Mouse (Mus musculus): ENCODE data around the gene Bri3. TPM values are rescaled to one million over a fixed set of nuclear protein-coding genes. Genes with fewer than 3 reads are reported as not detected.

The Bri3 gene
- polyA plus RNA-seq, 1 experiment from 2014 or later: 139 TPM

DNA sequence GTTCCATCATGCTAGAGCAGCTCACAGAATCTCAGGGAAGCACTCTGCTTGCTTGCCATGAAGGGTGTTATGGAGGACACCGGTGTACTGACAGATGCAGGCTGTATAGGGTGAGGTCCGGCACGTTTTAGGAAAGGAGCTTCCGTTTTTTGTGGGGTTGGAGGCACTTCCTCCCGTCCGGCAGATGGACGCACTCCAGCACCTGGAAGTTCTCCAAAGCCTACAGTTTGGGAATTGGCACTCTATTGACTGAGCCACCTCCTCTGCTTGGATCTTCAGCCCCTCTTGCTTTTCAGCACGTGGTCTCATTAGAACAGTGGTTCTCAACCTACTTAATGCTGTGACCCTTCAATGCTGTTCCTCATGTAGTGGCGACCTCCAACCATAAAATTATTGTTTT is 183.6 kb downstream of the Bri3 start:
- H3K4me3 ChIP-seq (replicated peaks): no peak overlapping the region
- no peak overlapping the region for H3K27ac ChIP-seq
- H3K27me3 ChIP-seq: no peaks in the 10 kb centered on the region
- H3K36me3 ChIP-seq (replicated peaks): no peaks in the 10 kb centered on the region
- no peak overlapping the region for H3K9ac ChIP-seq
- ATAC-seq (ENCODE audit: low FRiP score): no peak
- WGBS: 89% methylated on average over 9 of the region's 9 CpGs
- H3K4me1 ChIP-seq: no peaks in the 10 kb centered on the region
- H3K4me2 ChIP-seq: no peak overlapping the region
- no peaks in the 10 kb centered on the region for H3K9me3 ChIP-seq

DNA sequence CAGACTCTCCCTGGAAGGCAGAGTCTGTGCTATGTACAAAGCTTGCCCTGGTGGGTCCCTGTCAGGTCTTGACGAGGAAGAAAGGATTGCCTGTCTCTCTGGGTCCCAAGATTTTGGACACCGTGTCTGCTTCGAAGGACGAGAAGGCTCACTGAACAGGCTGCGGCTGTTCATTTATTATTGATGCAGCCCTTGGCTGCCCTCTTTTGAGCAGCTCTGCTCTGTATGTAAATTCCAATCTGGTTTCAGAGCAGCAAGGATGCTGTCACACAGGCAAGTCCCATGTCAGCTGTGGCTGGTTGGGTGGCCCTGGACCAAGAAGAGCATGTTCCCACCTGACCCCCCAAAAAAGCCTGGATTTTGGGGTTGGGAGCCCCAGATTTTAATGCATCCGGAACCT is 187.2 kb downstream of the Bri3 start:
- ATAC-seq (ENCODE audit: low FRiP score): no peak
- WGBS: 81% methylated on average over 6 of the region's 6 CpGs
- no peak overlapping the region for H3K4me2 ChIP-seq
- H3K27ac ChIP-seq: no peak overlapping the region
- H3K36me3 ChIP-seq (replicated peaks): no peaks in the 10 kb centered on the region
- H3K4me1 ChIP-seq: no peaks in the 10 kb centered on the region; the same call in 1 of the 2 replicates
- no peak overlapping the region for H3K9ac ChIP-seq
- no peaks in the 10 kb centered on the region for H3K27me3 ChIP-seq
- H3K4me3 ChIP-seq (replicated peaks): no peak overlapping the region
- no peaks in the 10 kb centered on the region for H3K9me3 ChIP-seq

GRCm38 (mm10) chr5:144439286-144440040 is 195.2 kb downstream of the Bri3 start:
- H3K4me3 ChIP-seq (replicated peaks): no peak overlapping the region
- H3K27me3 ChIP-seq: no peaks in the 10 kb centered on the region
- ATAC-seq (ENCODE audit: low FRiP score): no peak
- H3K9ac ChIP-seq: no peak overlapping the region
- H3K4me1 ChIP-seq: no peaks in the 10 kb centered on the region; the same call in 1 of the 2 replicates
- no peak overlapping the region for H3K27ac ChIP-seq
- WGBS: 90% methylated on average over 10 of the region's 10 CpGs
- H3K4me2 ChIP-seq: no peak overlapping the region
- no peaks in the 10 kb centered on the region for H3K36me3 ChIP-seq (replicated peaks)
- no peaks in the 10 kb centered on the region for H3K9me3 ChIP-seq

DNA sequence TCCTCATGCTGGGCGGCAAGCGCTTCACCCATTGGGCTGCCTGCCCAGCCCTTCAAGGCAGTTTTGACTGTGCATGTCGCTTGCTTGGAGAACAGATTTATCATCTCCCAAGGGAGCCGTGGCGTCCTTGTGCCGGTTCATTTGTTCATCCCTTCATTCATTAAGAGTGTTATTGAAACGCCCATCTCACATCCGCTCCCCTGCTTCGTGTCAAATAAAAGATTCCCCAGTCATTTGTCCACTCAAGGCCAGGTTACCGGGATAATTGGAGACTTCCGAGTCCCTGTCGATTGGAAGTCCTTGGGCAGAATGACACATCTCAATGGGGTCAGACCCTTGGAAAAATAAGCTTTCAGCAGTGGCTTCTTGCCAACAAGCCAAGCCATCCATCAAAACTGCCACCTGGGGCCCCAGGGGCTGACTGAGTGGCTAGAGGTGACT is 197.6 kb downstream of the Bri3 start:
- no peak overlapping the region for H3K4me3 ChIP-seq (replicated peaks)
- H3K4me1 ChIP-seq: no peaks in the 10 kb centered on the region
- H3K9ac ChIP-seq: no peak overlapping the region
- H3K36me3 ChIP-seq (replicated peaks): no peaks in the 10 kb centered on the region
- H3K27ac ChIP-seq: no peak overlapping the region
- no peaks in the 10 kb centered on the region for H3K9me3 ChIP-seq
- 73% methylated on average over 12 of the region's 12 CpGs for WGBS
- H3K4me2 ChIP-seq: no peak overlapping the region
- ATAC-seq (ENCODE audit: low FRiP score): no peak
- H3K27me3 ChIP-seq: no peaks in the 10 kb centered on the region

DNA sequence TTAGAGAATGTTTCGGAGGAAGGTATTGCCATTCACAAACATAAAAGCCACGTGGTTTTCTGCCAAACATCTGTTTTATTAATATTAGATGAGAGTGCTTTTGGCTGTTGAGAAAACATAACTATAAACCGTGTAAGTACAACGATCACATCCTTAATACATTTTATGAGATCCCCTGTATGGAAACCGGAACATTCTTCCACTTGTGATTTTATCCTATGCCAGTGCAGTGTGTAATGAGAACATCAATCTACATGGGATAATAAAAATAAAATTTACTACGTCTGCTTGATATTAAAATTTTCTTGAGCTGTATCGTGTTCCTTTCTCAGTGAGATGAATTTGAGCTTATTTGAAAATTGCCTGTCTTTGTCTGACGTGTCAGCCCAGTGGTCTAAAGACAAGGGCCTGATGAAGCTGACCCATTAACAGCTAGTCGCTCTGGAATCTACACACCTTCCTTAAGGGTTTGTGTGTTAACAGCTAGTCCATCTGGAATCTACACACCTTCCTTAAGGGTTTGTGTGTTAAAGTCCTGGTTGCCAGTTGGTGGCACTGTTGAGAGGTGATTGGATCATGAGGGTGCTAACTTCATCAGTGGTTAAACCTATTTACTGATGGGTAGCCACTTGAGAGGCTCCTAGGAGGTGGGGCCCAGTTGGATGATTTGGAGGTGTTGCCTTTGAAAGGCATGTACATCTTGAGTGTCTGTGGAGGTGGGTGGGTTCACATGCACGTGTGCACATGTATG is 202.4 kb downstream of the Bri3 start:
- Histone ChIP-seq H3K9me3 (no peaks in the 10 kb centered on the region), H3K4me1 (no peaks in the 10 kb centered on the region), H3K9ac (no peak overlapping the region), H3K27me3 (no peaks in the 10 kb centered on the region), H3K27ac (no peak overlapping the region), H3K4me3 (replicated peaks) (no peak overlapping the region), H3K36me3 (replicated peaks) (no peaks in the 10 kb centered on the region), H3K4me2 (no peak overlapping the region)
- ATAC-seq (ENCODE audit: low FRiP score): no peak
- WGBS: 82% methylated on average over 10 of the region's 10 CpGs

DNA sequence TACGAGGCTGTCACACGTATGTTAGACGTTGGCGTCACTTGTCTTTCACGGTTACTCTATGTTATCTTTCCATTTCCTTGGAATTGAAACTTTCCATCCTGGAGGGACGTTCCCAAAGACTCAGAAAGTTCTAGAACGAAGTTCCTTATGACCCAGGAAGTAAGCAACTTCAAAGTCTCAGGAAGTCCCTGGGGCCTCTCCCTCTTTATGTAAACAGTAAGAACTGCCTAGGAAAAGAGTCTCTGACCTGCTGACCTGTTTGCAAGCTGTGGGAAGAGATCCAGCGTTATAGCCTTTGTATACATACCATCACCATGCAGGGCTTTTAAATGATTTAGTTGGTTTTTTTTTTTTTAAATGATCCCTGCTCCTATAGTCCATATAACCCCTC is 203.0 kb downstream of the Bri3 start:
- no peaks in the 10 kb centered on the region for H3K27me3 ChIP-seq
- no peaks in the 10 kb centered on the region for H3K9me3 ChIP-seq
- no peak overlapping the region for H3K4me2 ChIP-seq
- no peak for ATAC-seq (ENCODE audit: low FRiP score)
- H3K4me1 ChIP-seq: no peaks in the 10 kb centered on the region
- H3K36me3 ChIP-seq (replicated peaks): no peaks in the 10 kb centered on the region
- no peak overlapping the region for H3K9ac ChIP-seq
- 81% methylated on average over 8 of the region's 8 CpGs for WGBS
- H3K27ac ChIP-seq: no peak overlapping the region
- no peak overlapping the region for H3K4me3 ChIP-seq (replicated peaks)

GRCm38 (mm10) chr5:144447975-144448374 is 203.7 kb downstream of the Bri3 start:
- H3K27me3 ChIP-seq: no peaks in the 10 kb centered on the region
- no peaks in the 10 kb centered on the region for H3K4me1 ChIP-seq
- H3K36me3 ChIP-seq (replicated peaks): no peaks in the 10 kb centered on the region
- no peak overlapping the region for H3K4me2 ChIP-seq
- H3K9ac ChIP-seq: no peak overlapping the region
- ATAC-seq (ENCODE audit: low FRiP score): no peak
- H3K27ac ChIP-seq: no peak overlapping the region
- 60% methylated on average over 5 of the region's 5 CpGs for WGBS
- no peaks in the 10 kb centered on the region for H3K9me3 ChIP-seq
- H3K4me3 ChIP-seq (replicated peaks): no peak overlapping the region

- no peaks in the 10 kb centered on the region for H3K36me3 ChIP-seq (replicated peaks)
- H3K4me3 ChIP-seq (replicated peaks): no peak overlapping the region
- H3K4me2 ChIP-seq: no peak overlapping the region
- peaks cover 9% of the 10 kb centered on the region for H3K4me1 ChIP-seq
- no peak overlapping the region for H3K9ac ChIP-seq
- 76% methylated on average over 7 of the region's 7 CpGs for WGBS
- no peaks in the 10 kb centered on the region for H3K27me3 ChIP-seq
- no peak for ATAC-seq (ENCODE audit: low FRiP score)
- no peaks in the 10 kb centered on the region for H3K9me3 ChIP-seq
- no peak overlapping the region for H3K27ac ChIP-seq
Observed at GRCm38 (mm10) chr5:144452776-144453455, 208.7 kb downstream of the Bri3 start.

DNA sequence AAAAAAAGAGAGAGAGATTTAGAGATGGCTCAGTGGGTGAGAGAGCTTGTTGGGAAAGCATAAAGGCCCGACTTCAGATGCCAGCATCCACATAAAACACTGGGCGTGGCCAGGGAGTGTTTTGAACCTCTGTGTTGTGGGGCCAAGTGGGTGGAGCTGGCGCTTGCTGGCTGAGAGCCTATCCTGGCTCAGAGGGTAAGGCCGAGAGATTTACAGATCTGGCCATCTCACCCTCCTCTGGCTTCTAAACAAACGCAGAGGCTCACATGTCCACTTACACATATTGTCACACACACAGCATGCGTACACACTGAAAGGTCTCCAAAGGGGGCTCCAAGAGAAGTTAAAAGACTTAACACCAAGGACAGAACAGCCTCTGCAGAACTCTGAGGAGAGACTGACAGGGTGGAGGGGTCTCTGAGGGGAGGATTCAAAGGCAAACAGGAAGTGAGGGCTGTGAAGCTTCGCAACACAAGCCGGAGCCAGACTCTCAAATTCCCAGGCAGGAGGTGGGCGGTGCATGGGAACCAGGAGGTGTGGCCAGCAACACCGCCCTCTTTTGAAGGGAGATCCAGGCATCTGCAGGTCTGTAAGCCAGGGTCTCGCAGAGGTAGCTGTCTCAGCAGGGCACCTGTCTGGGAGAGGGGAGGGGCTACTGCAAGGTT is 213.5 kb downstream of the Bri3 start:
- Histone ChIP-seq H3K9me3 (0 out of 2 replicates have a peak, but pooled peaks cover 5% of the 10 kb centered on the region), H3K9ac (no peak overlapping the region), H3K4me1 (peaks cover 11% of the 10 kb centered on the region), H3K4me2 (peak overlapping the region; percentile 44), H3K36me3 (replicated peaks) (no peaks in the 10 kb centered on the region), H3K27ac (peak overlapping the region; percentile 68), H3K4me3 (replicated peaks) (peak overlapping the region; percentile 9; the same call in 1 of the 2 replicates), H3K27me3 (no peaks in the 10 kb centered on the region)
- WGBS: 6% methylated on average over 11 of the region's 11 CpGs
- ATAC-seq (ENCODE audit: low FRiP score): peak; percentile 55; the same call in 1 of the 2 replicates

DNA sequence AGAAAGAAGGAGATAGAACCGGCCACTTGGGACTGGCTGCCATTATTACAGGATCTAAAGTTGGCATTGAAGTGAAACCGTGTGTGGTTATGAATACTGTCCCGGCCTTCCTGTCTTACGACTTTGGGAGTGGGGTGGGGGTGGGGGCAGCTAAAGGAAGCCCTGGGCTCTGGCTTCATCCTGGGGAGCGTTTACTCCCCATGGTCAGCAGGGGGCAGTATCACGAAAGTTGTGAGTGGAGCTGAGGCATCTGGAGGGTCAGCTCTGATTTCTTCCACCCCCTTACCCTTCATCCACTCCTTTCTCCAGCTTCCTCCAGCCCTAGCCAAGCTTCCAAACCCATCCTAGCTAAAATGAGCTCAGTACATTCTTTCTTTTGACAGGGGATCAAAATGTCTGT is 222.8 kb downstream of the Bri3 start:
- no peaks in the 10 kb centered on the region for H3K36me3 ChIP-seq (replicated peaks)
- H3K4me1 ChIP-seq: no peaks in the 10 kb centered on the region
- WGBS: 44% methylated on average over 6 of the region's 6 CpGs
- H3K27ac ChIP-seq: no peak overlapping the region
- H3K4me3 ChIP-seq (replicated peaks): no peak overlapping the region
- no peaks in the 10 kb centered on the region for H3K27me3 ChIP-seq
- H3K9ac ChIP-seq: no peak overlapping the region
- ATAC-seq (ENCODE audit: low FRiP score): no peak
- no peak overlapping the region for H3K4me2 ChIP-seq
- 0 out of 2 replicates have a peak, but pooled peaks cover 3% of the 10 kb centered on the region for H3K9me3 ChIP-seq

DNA sequence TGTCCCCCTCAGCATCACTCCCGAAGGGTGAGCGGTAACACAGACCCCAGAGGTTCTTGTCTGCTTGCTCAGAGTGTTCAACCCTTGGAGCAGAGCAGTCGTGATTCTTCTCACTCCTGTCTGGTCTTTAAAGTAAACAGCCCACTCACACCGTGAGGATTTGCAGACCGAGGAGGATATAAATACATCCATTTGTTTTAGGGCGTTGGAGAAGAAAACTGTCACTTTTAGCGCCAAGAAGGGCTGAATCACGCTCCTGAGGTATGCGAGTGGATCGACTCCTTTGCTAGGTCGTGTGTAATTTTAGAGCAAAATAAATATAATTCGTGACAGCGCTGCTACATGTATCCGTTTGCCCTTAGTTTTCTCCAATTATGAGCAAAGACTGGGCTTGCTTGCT is 228.8 kb downstream of the Bri3 start:
- Histone ChIP-seq H3K27me3 (no peaks in the 10 kb centered on the region), H3K4me1 (no peaks in the 10 kb centered on the region), H3K4me2 (no peak overlapping the region), H3K4me3 (replicated peaks) (no peak overlapping the region), H3K36me3 (replicated peaks) (no peaks in the 10 kb centered on the region), H3K9ac (no peak overlapping the region), H3K27ac (no peak overlapping the region), H3K9me3 (0 out of 2 replicates have a peak, but pooled peaks cover 3% of the 10 kb centered on the region)
- WGBS: 87% methylated on average over 14 of the region's 14 CpGs
- no peak for ATAC-seq (ENCODE audit: low FRiP score)
